Mouse (Mus musculus): Measurements from ENCODE around the gene Psmd12. TPM values are rescaled to one million over a fixed set of nuclear protein-coding genes. Genes with fewer than 3 reads are reported as not detected.

The Psmd12 gene
- 129 TPM for polyA plus RNA-seq (2017; shearing (Covaris generic))

DNA sequence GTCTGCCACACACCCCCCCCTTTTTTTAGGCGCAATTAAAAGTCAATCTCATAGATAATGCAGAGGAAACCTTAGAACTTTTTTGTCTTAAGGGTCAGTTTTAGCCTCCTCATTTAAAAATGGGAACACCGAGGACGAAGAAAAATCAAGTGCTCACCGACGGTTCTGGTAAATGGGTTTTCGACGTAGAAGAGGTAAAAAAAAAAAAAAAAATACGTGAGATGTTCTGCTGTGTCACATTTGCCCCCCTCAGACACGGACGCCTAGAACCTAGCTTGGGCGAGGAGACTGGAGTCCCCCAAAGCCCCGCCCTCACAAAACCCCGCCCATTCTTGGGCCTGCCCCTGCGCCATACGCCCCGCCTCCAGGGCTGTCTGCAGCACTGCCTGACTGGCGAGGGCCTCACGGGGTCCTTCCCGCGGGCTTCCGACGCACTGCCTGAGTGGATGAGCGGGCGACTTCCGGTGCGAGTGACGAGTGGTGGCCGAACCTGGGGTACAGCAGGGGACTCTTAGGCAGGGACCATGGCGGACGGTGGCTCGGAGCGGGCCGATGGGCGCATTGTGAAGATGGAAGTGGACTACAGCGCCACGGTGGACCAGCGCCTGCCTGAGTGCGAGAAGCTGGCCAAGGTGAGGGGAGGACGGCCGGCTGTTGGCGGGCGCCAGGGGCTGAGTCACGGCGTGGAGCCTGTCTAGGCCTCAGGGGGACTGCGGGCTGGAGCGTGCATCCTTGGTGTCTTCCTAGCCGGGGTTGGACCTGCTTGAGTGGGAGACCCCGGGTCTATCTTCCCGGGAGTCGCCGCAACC is at the start of gene Psmd12:
Gene Psmd12 (plus strand): TSS at position 432 of the 809 bp plus-strand sequence.

DNA sequence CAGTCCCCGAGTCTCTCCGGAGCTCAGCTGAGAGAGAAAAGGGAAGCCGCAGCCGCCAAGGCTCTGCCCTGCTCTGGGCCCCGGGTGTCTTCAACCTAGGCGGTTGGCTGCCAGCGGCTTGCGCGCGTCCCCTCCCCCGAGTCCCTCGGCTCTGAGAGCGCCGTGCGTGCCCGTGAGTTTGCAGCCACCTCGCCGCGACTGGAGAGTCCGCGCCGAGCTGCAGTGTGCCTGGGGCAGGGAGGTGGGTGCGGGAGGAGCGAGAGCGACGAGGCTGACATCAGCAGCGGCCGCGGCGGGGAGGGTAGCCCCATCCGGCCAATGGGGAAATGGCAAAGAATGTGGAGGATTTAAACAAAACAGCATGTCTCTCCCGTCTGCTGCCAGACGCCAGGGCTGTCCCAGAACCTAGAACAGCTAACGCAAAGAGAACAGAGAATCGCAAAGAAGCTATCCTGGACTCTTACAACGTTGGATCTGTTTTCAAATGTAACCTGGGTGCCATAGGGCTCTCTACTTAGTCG is 8.7 kb upstream of the Psmd12 start, which contains the start of gene Pitpnc1:
Gene Pitpnc1 (minus strand): TSS at position 179 of the 521 bp plus-strand sequence.

DNA sequence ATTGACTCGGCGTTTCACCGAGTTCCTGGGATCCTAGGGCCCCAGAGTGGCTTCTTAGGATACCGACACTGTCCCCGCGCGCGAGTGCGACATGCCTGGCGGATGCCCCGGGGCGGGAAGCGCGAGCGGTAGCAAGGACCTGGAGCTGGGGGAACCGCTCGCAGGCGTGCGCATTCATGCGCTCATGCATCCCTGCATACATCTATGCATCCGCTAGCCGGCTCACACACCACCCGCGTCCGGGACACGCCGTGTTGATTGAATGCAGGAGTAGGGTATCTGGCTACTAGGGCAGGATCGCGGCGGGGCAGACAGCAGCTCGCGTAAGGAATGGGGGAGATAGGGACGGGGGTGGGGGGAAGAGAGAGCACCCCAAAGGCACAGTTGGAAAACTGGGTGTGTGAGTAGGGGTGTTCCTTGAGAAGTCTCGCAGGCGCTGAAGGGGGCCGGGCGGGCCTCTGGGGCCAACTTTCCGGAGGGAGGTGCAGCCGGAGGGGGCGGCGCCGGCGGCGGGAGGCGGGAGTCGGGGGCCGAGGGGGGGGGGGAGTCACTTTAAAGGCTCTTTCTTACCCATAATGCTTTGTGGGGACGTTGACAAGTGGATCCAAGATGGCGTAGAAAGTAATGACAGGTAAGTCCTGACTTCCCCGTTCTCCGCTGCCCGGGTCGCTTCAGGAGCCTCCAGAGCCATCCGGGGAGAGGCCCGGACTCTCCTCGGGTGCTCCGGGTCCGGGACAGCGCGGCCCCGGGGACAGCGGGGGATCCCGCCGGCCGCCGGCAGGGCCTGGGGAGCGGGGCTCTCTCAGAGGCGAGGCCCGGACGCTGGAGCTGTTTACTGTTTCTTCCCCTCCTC is 68.3 kb downstream of the Psmd12 start, which contains the start of gene Helz:
Gene Helz (plus strand): TSS at position 580 of the 853 bp plus-strand sequence.

Other genes with a start within 250 kb of the Psmd12 start
- gene Pitpnc1, start 8.8 kb upstream of the Psmd12 start, polyA plus RNA-seq (2017; shearing (Covaris generic)): 92.4 TPM
- 67.6 TPM for gene Helz, start 68.4 kb downstream of the Psmd12 start, polyA plus RNA-seq (2017; shearing (Covaris generic))
- gene Cacng1, start 237.0 kb downstream of the Psmd12 start, polyA plus RNA-seq (2017; shearing (Covaris generic)): not detected